Comparison of ENCODE assay signal across 16 mouse cellular contexts in the genomic region with DNA sequence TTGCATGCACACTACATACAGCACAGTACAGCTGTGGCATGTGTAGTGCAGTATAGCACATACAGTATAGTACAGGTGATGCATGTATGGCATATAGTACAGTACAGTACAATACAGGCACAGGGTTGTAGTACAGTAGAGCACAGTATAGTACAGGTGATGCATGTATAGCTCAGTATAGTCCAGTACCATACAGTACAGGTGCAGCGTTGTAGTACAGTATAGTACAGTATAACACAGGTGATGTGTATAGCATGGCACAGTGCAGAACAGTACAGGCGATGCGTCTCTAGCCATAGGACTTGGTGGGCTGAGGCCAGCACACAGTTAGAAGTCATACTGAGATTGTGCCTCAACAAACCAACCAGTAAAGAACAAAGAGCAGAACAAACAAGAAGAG.
"Had no signal": no experiment of that assay in that cellular context is flagged by ENCODE, and none has a peak within 500 bp of the region (broad histone marks: within the 10 kb centered on the region; RNA-seq: fewer than 3 reads in every experiment).

No protein-coding gene starts in this region.

- H3K27me3 ChIP-seq: limb, embryonic 13.5 days; midbrain, embryonic 12.5 days; neural tube, embryonic 12.5 days had no signal

- H3K27ac ChIP-seq: kidney, postnatal 0 days; limb, embryonic 13.5 days; liver, embryonic 14.5 days; midbrain, embryonic 12.5 days; neural tube, embryonic 12.5 days; stomach, postnatal 0 days had no signal

- DNase-seq: kidney, adult 9 months; kidney, postnatal 36 days; layer of hippocampus, adult 9-11 months; layer of hippocampus, postnatal 36 days; left cerebral cortex, postnatal 4 days; lung, adult 18-20 months; right cerebral cortex, postnatal 14 days; thymus, postnatal 4 days had no signal

- H3K9ac ChIP-seq: limb, embryonic 13.5 days; liver, embryonic 14.5 days; midbrain, embryonic 12.5 days; neural tube, embryonic 12.5 days had no signal

- H3K4me3 ChIP-seq: limb, embryonic 13.5 days; midbrain, embryonic 12.5 days; myocyte; neural tube, embryonic 12.5 days had no signal

- H3K36me3 ChIP-seq: limb, embryonic 13.5 days; midbrain, embryonic 12.5 days; neural tube, embryonic 12.5 days had no signal

- ATAC-seq: intestine, postnatal 0 days had no signal

- H3K9me3 ChIP-seq: limb, embryonic 13.5 days; midbrain, embryonic 12.5 days; neural tube, embryonic 12.5 days had no signal

- H3K4me2 ChIP-seq: limb, embryonic 13.5 days; midbrain, embryonic 12.5 days; neural tube, embryonic 12.5 days had no signal
